Mouse (Mus musculus): ENCODE results near the gene Gas2.

The Gas2 gene

GRCm38 (mm10) chr7:51880121-51880520 lies 18.3 kb downstream of the Gas2 start:
- DNase-seq (ENCODE audit: low spot score in 2 of 2) = no peak

GRCm38 (mm10) chr7:51885345-51885744 lies 23.5 kb downstream of the Gas2 start:
- no peak for DNase-seq (ENCODE audit: low spot score in 2 of 2)

- DNase-seq (ENCODE audit: low spot score in 2 of 2) = no peak
Measured at GRCm38 (mm10) chr7:51887678-51888567, 26.1 kb downstream of the Gas2 start.

GRCm38 (mm10) chr7:51889601-51890000 lies 27.8 kb downstream of the Gas2 start:
- no peak for DNase-seq (ENCODE audit: low spot score in 2 of 2)

- no peak for DNase-seq (ENCODE audit: low spot score in 2 of 2)
Measured at GRCm38 (mm10) chr7:51892224-51892965, 30.6 kb downstream of the Gas2 start.

- DNase-seq (ENCODE audit: low spot score in 2 of 2) = no peak
Measured at GRCm38 (mm10) chr7:51893008-51893407, 31.2 kb downstream of the Gas2 start.

GRCm38 (mm10) chr7:51894133-51894801 lies 32.5 kb downstream of the Gas2 start:
- no peak for DNase-seq (ENCODE audit: low spot score in 2 of 2)

- DNase-seq (ENCODE audit: low spot score in 2 of 2) = no peak
Measured at GRCm38 (mm10) chr7:51894939-51895338, 33.1 kb downstream of the Gas2 start.

GRCm38 (mm10) chr7:51899066-51899465 lies 37.3 kb downstream of the Gas2 start:
- no peak for DNase-seq (ENCODE audit: low spot score in 2 of 2)

GRCm38 (mm10) chr7:51913292-51914050 lies 51.7 kb downstream of the Gas2 start:
- no peak for DNase-seq (ENCODE audit: low spot score in 2 of 2)

- DNase-seq (ENCODE audit: low spot score in 2 of 2) = no peak
Measured at GRCm38 (mm10) chr7:51914132-51914531, 52.3 kb downstream of the Gas2 start.

GRCm38 (mm10) chr7:51928761-51929519 lies 67.1 kb downstream of the Gas2 start:
- DNase-seq (ENCODE audit: low spot score in 2 of 2) = no peak

- no peak for DNase-seq (ENCODE audit: low spot score in 2 of 2)
Measured at GRCm38 (mm10) chr7:51931217-51931616, 69.4 kb downstream of the Gas2 start.

- DNase-seq (ENCODE audit: low spot score in 2 of 2) = no peak
Measured at GRCm38 (mm10) chr7:51937337-51937736, 75.5 kb downstream of the Gas2 start.

GRCm38 (mm10) chr7:51940461-51940860 lies 78.6 kb downstream of the Gas2 start:
- DNase-seq (ENCODE audit: low spot score in 2 of 2) = no peak

- DNase-seq (ENCODE audit: low spot score in 2 of 2) = no peak
Measured at GRCm38 (mm10) chr7:51955424-51956041, 93.7 kb downstream of the Gas2 start.

GRCm38 (mm10) chr7:51957766-51958165 lies 96.0 kb downstream of the Gas2 start:
- DNase-seq (ENCODE audit: low spot score in 2 of 2) = no peak

GRCm38 (mm10) chr7:51960698-51961374 lies 99.0 kb downstream of the Gas2 start:
- no peak for DNase-seq (ENCODE audit: low spot score in 2 of 2)

- no peak for DNase-seq (ENCODE audit: low spot score in 2 of 2)
Measured at GRCm38 (mm10) chr7:51962219-51962952, 100.6 kb downstream of the Gas2 start.

Data from spleen, postnatal 10 days (tissue).